Mouse (Mus musculus): ENCODE data around the gene 1700023F06Rik. TPM values are rescaled to one million over a fixed set of nuclear protein-coding genes. Genes with fewer than 3 reads are reported as not detected.

Gene 1700023F06Rik
- total RNA-seq, 2 experiments from 2014 or later: not detected

GRCm38 (mm10) chr11:103171286-103171620 lies 37.1 kb downstream of the 1700023F06Rik start:
- intact Hi-C loops (cut with DNase I): loop anchor here (1.0 to 2.0 kb wide), 2 partner anchors 55 to 62 kb away; no protein-coding TSS in a partner anchor
- DNase-seq (ENCODE audit: low spot score): no peak

DNA sequence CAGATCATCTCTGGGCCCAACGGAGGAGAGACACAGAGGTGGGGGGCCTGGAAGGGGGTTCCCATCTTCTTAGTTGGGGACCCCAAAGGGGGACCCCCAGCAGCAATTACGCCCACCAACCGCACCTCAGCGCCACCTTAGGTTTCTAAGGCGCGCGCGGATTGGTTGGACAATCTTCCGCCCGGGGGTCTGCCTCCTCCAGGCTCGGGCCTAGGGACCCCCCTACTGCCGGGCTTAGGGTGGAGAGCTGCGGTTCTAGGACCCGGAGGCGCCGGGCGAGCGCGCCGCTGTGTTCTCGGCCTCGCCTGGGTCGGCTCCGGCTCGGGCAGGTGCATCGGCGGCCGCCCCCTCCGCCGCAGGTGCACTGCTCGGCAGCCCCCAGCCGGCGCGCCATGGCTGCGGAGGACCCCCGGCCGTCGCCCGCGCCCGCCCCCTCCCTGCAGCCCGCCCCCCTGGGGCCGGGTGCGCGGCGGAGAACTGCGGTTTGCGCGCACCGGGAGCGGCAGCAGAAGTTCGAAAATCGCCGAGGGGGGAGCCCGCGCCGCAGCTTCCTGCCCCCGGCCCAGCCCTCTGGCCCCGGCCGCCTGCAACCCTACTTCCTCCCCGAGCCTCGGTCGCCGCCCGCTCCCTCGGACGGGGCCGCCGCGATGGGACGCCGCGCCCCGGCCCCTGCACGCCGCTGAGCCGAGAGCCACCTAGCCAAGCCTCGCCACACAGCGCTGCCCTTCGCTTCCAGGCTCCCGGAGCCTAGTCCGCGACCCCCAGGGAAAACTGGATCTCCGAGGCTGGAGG lies 37.7 kb downstream of the 1700023F06Rik start, which contains the start of gene Fmnl1:
Gene Fmnl1, plus strand, starts transcription at position 614 of the 792 bp plus-strand sequence.
- DNase-seq (ENCODE audit: low spot score): no peak
- intact Hi-C loops (cut with DNase I): loop anchor here (1.0 to 2.0 kb wide), 2 partner anchors 56 to 62 kb away; no protein-coding TSS in a partner anchor

DNA sequence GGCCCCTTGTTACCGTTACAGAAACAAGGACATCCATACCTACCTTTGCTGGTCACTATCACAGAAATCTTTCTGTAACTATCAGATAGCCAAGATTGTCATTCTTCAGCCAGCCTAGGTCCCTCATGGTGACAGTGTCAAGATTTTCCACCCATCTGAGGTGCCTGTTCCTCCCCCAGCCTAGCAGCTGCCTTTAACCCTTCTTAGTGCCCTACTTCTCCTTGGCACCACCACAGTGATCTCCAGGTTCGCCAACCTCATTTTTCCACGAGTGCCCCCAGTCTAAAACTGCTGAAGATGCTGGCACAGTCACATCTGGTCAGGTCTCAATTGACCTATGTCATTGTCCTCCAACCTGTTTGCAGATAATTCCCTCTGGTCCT lies 38.3 kb downstream of the 1700023F06Rik start:
- intact Hi-C loops (cut with DNase I): loop anchor here (2.0 kb wide), 1 partner anchor 63 kb away; no protein-coding TSS in a partner anchor
- no peak for DNase-seq (ENCODE audit: low spot score)

GRCm38 (mm10) chr11:103169664-103170063 lies 38.7 kb downstream of the 1700023F06Rik start:
- intact Hi-C loops (cut with DNase I): loop anchor here (1.0 to 10.0 kb wide), 4 partner anchors 16 to 245 kb away; partner anchors contain the start of gene Plekhm1
- no peak for DNase-seq (ENCODE audit: low spot score)

- no peak for DNase-seq (ENCODE audit: low spot score)
- intact Hi-C loops (cut with DNase I): loop anchor here (1.0 to 10.0 kb wide), 4 partner anchors 16 to 246 kb away; partner anchors contain the start of gene Plekhm1
Observed at GRCm38 (mm10) chr11:103168690-103169390, 39.5 kb downstream of the 1700023F06Rik start.

DNA sequence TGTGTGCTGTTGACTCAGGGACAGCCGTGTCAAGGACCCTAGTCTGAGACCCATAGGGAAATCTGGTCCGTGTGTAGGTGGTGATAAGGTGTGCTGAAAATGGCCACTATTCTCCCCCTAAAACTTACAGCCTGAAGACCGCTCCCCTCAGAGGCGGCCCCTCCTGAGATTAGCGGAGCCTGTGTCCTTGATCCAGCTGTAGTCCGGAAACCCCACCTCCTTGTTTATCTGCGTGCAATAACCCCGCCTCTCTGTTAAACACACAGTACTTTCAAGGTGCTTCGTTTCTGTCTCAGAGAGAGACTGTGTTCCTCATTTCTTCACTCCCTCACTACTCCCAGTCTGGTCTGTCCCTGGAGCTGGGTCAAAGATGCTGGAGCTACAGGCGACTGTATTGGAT lies 44.0 kb downstream of the 1700023F06Rik start:
- intact Hi-C loops (cut with DNase I): loop anchor here (10.0 kb wide), 1 partner anchor 250 kb away; the partner anchor contains the start of gene Plekhm1

DNA sequence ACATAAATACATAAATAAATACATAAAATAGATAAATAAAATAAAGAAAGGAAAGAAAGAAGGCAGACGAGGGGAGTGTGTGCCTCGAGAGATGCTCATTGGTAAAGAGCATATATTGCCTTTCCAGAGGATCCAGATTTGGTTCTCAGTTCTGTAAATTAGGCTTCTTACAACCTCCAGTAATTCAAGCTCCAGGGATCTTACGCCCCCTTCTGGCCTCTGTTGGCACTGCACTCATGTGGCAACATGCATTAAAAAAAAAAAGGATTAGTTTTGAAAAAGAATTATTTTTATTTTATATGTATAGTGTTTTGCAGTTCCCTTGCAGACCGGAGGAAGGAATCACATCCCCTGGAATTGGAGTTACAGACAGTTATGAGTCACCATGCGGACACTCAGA lies 46.2 kb downstream of the 1700023F06Rik start:
- no peak for DNase-seq (ENCODE audit: low spot score)
- intact Hi-C loops (cut with DNase I): loop anchor here (10.0 kb wide), 1 partner anchor 253 kb away; the partner anchor contains the start of gene Plekhm1

More for the DNA sequence above, 44.0 kb downstream of the 1700023F06Rik start:
- DNase-seq (ENCODE audit: low spot score): no peak

- intact Hi-C loops (cut with DNase I): loop anchor here (10.0 kb wide), 1 partner anchor 253 kb away; the partner anchor contains the start of gene Plekhm1
- DNase-seq (ENCODE audit: low spot score): no peak
Observed at GRCm38 (mm10) chr11:103161449-103161848, 46.9 kb downstream of the 1700023F06Rik start.

- intact Hi-C loops (cut with DNase I): loop anchor here (10.0 kb wide), 1 partner anchor 254 kb away; the partner anchor contains the start of gene Plekhm1
- DNase-seq (ENCODE audit: low spot score): no peak
Observed at GRCm38 (mm10) chr11:103160738-103161137, 47.6 kb downstream of the 1700023F06Rik start.

DNA sequence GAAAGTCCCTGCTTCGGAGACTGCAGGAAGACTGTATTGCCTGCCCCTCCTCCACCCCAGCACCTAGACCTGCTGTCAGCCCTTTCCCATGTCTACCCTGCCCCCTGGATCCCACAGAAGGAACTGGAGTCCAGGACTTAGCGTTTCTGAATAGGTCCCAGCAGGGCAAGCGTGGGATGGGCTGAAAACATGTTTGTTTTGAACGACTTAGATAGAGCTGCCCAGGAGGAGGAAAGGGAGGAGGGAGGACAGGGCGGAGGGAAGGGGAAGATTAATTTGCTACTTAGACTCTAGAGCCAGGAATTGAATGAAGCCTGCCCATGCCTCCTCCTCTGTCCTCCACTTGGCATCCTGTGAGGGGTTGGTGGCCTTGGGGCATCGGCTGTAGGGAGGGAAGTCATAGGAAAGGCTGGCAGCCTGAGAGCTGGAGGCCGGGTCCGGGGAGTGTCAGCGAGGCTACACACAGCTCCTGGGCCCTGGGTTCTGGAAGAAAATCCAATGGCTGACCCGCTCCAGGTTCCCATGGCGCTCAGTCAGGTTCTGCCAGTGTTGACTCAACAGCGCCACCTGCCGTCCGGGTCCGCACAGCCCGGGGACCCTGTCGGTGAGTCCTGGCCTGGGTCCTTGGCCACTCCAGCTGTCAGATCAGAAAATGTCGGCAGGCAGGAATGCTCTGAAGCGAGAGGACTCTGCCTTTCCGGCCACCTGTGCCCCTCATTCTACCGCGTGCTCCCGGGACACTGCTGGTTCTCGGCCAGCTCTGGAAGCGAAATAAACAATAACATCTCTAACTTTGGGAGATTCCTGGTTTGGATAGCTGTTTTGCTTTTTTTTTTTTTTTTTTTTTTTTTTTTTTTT lies 49.5 kb downstream of the 1700023F06Rik start:
- intact Hi-C loops (cut with DNase I): loop anchor here (1.0 to 10.0 kb wide), 3 partner anchors 42 to 254 kb away; partner anchors contain the start of gene Gfap

GRCm38 (mm10) chr11:103149771-103150170 lies 58.6 kb downstream of the 1700023F06Rik start:
- DNase-seq (ENCODE audit: low spot score): no peak
- intact Hi-C loops (cut with DNase I): loop anchor here (10.0 kb wide), 1 partner anchor 245 kb away; the partner anchor contains the start of gene Gfap

More for the DNA sequence above, 49.5 kb downstream of the 1700023F06Rik start:
- DNase-seq (ENCODE audit: low spot score): peak; percentile 89

Other genes with a start within 250 kb of the 1700023F06Rik start
- 10 to 100 TPM; 65.2 to 66.1 TPM for gene Nmt1, start 180.4 kb downstream of the 1700023F06Rik start, total RNA-seq (2021)
- gene Dcakd, start 180.2 kb downstream of the 1700023F06Rik start, total RNA-seq (2021): 10 to 100 TPM; 83.5 to 84.3 TPM
- gene Plcd3, start 106.9 kb downstream of the 1700023F06Rik start, total RNA-seq (2021): 10 to 100 TPM; 14.7 to 16.3 TPM
- gene Acbd4, start 106.9 kb downstream of the 1700023F06Rik start, total RNA-seq (2021): 10 to 100 TPM; 36.7 to 39.0 TPM
- gene Hexim1, start 92.3 kb downstream of the 1700023F06Rik start, total RNA-seq (2021): 10 to 100 TPM; 17.5 to 18.8 TPM
- gene Hexim2, start 76.1 kb downstream of the 1700023F06Rik start, total RNA-seq (2021): 1 to 10 TPM; 1.3 to 2.3 TPM
- 10 to 100 TPM; 15.1 to 18.2 TPM for gene Fmnl1, start 37.5 kb downstream of the 1700023F06Rik start, total RNA-seq (2021)
- not detected for gene Spata32, start 9.9 kb upstream of the 1700023F06Rik start, total RNA-seq (2021)
- gene Map3k14, start 58.9 kb upstream of the 1700023F06Rik start, total RNA-seq (2021): 1 to 10 TPM; 2.7 to 2.9 TPM
- gene Arhgap27, start 155.1 kb upstream of the 1700023F06Rik start, total RNA-seq (2021): 10 to 100 TPM; 13.9 to 17.8 TPM
- 10 to 100 TPM in 1 of 2 experiments, 1 to 10 TPM in 1; 10.0 to 10.7 TPM for gene Plekhm1, start 204.1 kb upstream of the 1700023F06Rik start, total RNA-seq (2021)